Mouse (Mus musculus) myocyte (in vitro differentiated cells): ENCODE measurements around the gene Ptgir.

ENCODE experiments used
- E2F4 ChIP-seq: IDR thresholded peaks from one replicate; pipeline ENCODE4 v1.6.1; 2011; ENCODE audit warnings: mild to moderate bottlenecking, control low read depth, moderate library complexity; ENCODE audit not compliant: insufficient read depth
- MAX ChIP-seq: IDR thresholded peaks from one replicate; pipeline ENCODE4 v1.6.1; 2011; ENCODE audit warnings: low read depth, mild to moderate bottlenecking, control low read depth
- MYOD1 ChIP-seq, 3 experiments: IDR thresholded peaks; one replicate each; pipeline ENCODE4 v1.6.1; 2011; ENCODE audit warnings: control low read depth in 2 of 3, low read depth in 2 of 3, mild to moderate bottlenecking in 2 of 3, moderate library complexity in 1 of 3; ENCODE audit not compliant: insufficient read length in 2 of 3, control insufficient read depth in 1 of 3
- POLR2A ChIP-seq: IDR thresholded peaks from one replicate; pipeline ENCODE4 v1.6.1; 2011; ENCODE audit warnings: low read depth, mild to moderate bottlenecking, control low read depth, moderate library complexity; ENCODE audit not compliant: insufficient read length
- TCF12 ChIP-seq: IDR thresholded peaks from one replicate; pipeline ENCODE4 v1.6.1; 2011; ENCODE audit warnings: mild to moderate bottlenecking, control low read depth; ENCODE audit not compliant: poor library complexity, insufficient read depth, severe bottlenecking
- USF1 ChIP-seq: IDR thresholded peaks from one replicate; pipeline ENCODE4 v1.6.1; 2011; ENCODE audit warnings: low read depth, mild to moderate bottlenecking, control low read depth, moderate library complexity

DNA sequence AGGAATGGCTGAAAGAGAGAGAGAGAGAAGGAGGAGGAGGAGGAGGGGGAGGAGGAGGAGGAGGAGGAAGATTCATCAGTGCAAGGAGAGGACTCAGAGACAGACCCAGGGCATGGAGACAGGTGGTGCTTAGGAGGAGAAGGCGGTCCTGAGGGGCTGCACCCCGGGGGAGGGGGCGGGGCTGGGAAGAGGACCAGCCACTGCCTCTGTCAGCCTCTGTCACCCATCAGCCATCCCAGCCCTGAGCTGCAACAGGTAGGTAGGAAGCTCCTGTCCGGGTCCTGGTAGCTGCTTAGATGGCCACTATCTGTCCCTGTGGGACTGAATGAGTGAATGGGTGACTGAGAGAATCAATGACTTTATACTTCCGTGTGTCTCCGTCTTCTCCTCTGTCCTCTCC lies 12.7 kb upstream of the Ptgir start:
- TF ChIP-seq POLR2A (no peak), MAX (no peak), MYOD1 (IDR thresholded peaks at IDR 0.05; ENCODE audit: control insufficient read depth in 1 of 3, insufficient read length in 2 of 3, low read depth in 2 of 3) (no peak), TCF12 (no peak), USF1 (no peak), E2F4 (no peak)
